Mouse (Mus musculus) CH12.LX (cell line): Measurements from ENCODE around the gene Hprt. TPM values are rescaled to one million over a fixed set of nuclear protein-coding genes. Genes with fewer than 3 reads are reported as not detected.

ENCODE experiments used
- DNase-seq: peaks from one replicate; pipeline ENCODE4 v3.0.0-alpha.2; 2013; ENCODE audit errors: extremely low read depth
- H3K27ac ChIP-seq: 2 replicates; pipeline ENCODE4 v1.5.1; 2012; ENCODE audit warnings: low read depth, mild to moderate bottlenecking, control low read depth, moderate library complexity; ENCODE audit not compliant: insufficient read depth
- H3K27me3 ChIP-seq: replicated peaks from 2 replicates; pipeline ENCODE3; 2012; ENCODE audit warnings: inconsistent platforms
- H3K36me3 ChIP-seq, 2 experiments: replicated peaks in 1 of 2; 2 replicates each; pipeline versions ENCODE3 to v1.6.1; 2012; ENCODE audit warnings: inconsistent platforms in 1 of 2, low read length in 1 of 2, mild to moderate bottlenecking in 1 of 2, mixed read lengths in 1 of 2, moderate library complexity in 1 of 2; ENCODE audit not compliant: control insufficient read depth in 1 of 2, insufficient read depth in 1 of 2
- H3K4me1 ChIP-seq, 2 experiments: 2 replicates each; pipeline ENCODE4 v1.6.1; 2012; ENCODE audit warnings: inconsistent platforms in 1 of 2, moderate library complexity in 1 of 2; ENCODE audit not compliant: insufficient read depth in 2 of 2, control insufficient read depth in 1 of 2
- H3K4me2 ChIP-seq: 2 replicates; pipeline ENCODE4 v1.6.1; 2012; ENCODE audit warnings: low read depth, mild to moderate bottlenecking, control low read depth; ENCODE audit not compliant: poor library complexity, insufficient read depth, severe bottlenecking
- H3K4me3 ChIP-seq, 3 experiments: fragments of 150-350 bp in 1 of 3; sonication (generic) in 1 of 3; replicated peaks in 1 of 3; 2 replicates each; pipeline versions ENCODE3 to v1.5.1; 2011 to 2012; ENCODE audit warnings: low read depth in 2 of 3, low read length in 2 of 3, mild to moderate bottlenecking in 2 of 3, moderate library complexity in 2 of 3, control low read depth in 1 of 3, improper control_type of control experiment in 1 of 3, inconsistent platforms in 1 of 3, mixed read lengths in 1 of 3; ENCODE audit not compliant: poor library complexity in 1 of 3
- H3K79me2 ChIP-seq: replicated peaks from 2 replicates; pipeline ENCODE4 v1.6.1; 2012; ENCODE audit warnings: mild to moderate bottlenecking, moderate library complexity; ENCODE audit not compliant: control insufficient read depth, poor library complexity, insufficient read depth, severe bottlenecking; ENCODE audit errors: extremely low read depth
- H3K9ac ChIP-seq: 2 replicates; pipeline ENCODE4 v1.6.1; 2012; ENCODE audit warnings: low read depth, mild to moderate bottlenecking, control low read depth, moderate library complexity; ENCODE audit not compliant: insufficient read depth
- H3K9me3 ChIP-seq: replicated peaks from 2 replicates; pipeline ENCODE3; 2012; ENCODE audit warnings: low read length, inconsistent platforms, mixed read lengths
- CHD1 ChIP-seq: IDR thresholded peaks from 2 replicates; pipeline ENCODE4 v1.6.1; 2012; ENCODE audit warnings: low read depth, low read length, improper control_type of control experiment, inconsistent platforms
- CHD2 ChIP-seq: IDR thresholded peaks from 2 replicates; pipeline ENCODE4 v1.6.1; 2011; ENCODE audit warnings: low read length, improper control_type of control experiment
- CTCF ChIP-seq, 2 experiments: IDR thresholded peaks in 1 of 2; conservative IDR thresholded peaks in 1 of 2; 2 replicates each; pipeline ENCODE4 v1.5.1; 2011 to 2012; ENCODE audit warnings: low read depth in 2 of 2, low read length in 2 of 2, improper control_type of control experiment in 1 of 2, inconsistent platforms in 1 of 2, mild to moderate bottlenecking in 1 of 2, moderate library complexity in 1 of 2
- EP300 ChIP-seq: IDR thresholded peaks from 2 replicates; pipeline ENCODE4 v1.6.1; 2011; ENCODE audit warnings: low read length, improper control_type of control experiment
- HCFC1 ChIP-seq: IDR thresholded peaks from 2 replicates; pipeline ENCODE4 v1.6.1; 2012; ENCODE audit warnings: low read depth, mild to moderate bottlenecking, inconsistent platforms, low read length, improper control_type of control experiment
- IRF4 ChIP-seq: IDR thresholded peaks from 2 replicates; pipeline ENCODE4 v1.6.1; 2014; ENCODE audit warnings: low read depth, mild to moderate bottlenecking, inconsistent platforms, low read length, improper control_type of control experiment
- JUND ChIP-seq: conservative IDR thresholded peaks from 2 replicates; pipeline ENCODE4 v1.6.1; 2011; ENCODE audit warnings: low read depth, low read length, improper control_type of control experiment
- MAFK ChIP-seq: IDR thresholded peaks from 2 replicates; pipeline ENCODE4 v1.6.1; 2011; ENCODE audit warnings: low read length, improper control_type of control experiment; ENCODE audit not compliant: insufficient replicate concordance
- MAX ChIP-seq: IDR thresholded peaks from 2 replicates; pipeline ENCODE4 v1.6.1; 2011; ENCODE audit warnings: low read length, improper control_type of control experiment
- MYC ChIP-seq: IDR thresholded peaks from 2 replicates; pipeline ENCODE4 v1.6.1; 2011; ENCODE audit warnings: low read depth, mild to moderate bottlenecking, improper control_type of control experiment, low read length
- NELFE ChIP-seq: IDR thresholded peaks from 2 replicates; pipeline ENCODE4 v1.6.1; 2011; ENCODE audit warnings: low read depth, low read length, improper control_type of control experiment
- NRF1 ChIP-seq: IDR thresholded peaks from 2 replicates; pipeline ENCODE4 v1.6.1; 2014; ENCODE audit warnings: low read depth, mild to moderate bottlenecking, inconsistent platforms, low read length, improper control_type of control experiment, moderate library complexity
- PAX5 ChIP-seq: IDR thresholded peaks from 2 replicates; pipeline ENCODE4 v1.6.1; 2012; ENCODE audit warnings: low read length, inconsistent platforms, mixed read lengths
- POLR2AphosphoS2 ChIP-seq: IDR thresholded peaks from 2 replicates; pipeline ENCODE4 v1.6.1; 2011; ENCODE audit warnings: low read depth, low read length, improper control_type of control experiment
- RAD21 ChIP-seq: IDR thresholded peaks from 2 replicates; pipeline ENCODE4 v1.6.1; 2011; ENCODE audit warnings: low read depth, mild to moderate bottlenecking, low read length, improper control_type of control experiment, moderate library complexity
- SMC3 ChIP-seq: IDR thresholded peaks from 2 replicates; pipeline ENCODE4 v1.6.1; 2011; ENCODE audit warnings: low read depth, low read length, improper control_type of control experiment
- TBP ChIP-seq: conservative IDR thresholded peaks from 2 replicates; pipeline ENCODE4 v1.6.1; 2011; ENCODE audit warnings: low read depth, low read length, improper control_type of control experiment
- USF1 ChIP-seq: IDR thresholded peaks from 2 replicates; pipeline ENCODE4 v1.6.1; 2014; ENCODE audit warnings: low read depth, mild to moderate bottlenecking, inconsistent platforms, low read length, improper control_type of control experiment
- ZC3H11A ChIP-seq: IDR thresholded peaks from 2 replicates; pipeline ENCODE4 v1.6.1; 2012; ENCODE audit warnings: low read depth, mild to moderate bottlenecking, inconsistent platforms, low read length, improper control_type of control experiment
- ZNF384 ChIP-seq: IDR thresholded peaks from 2 replicates; pipeline ENCODE4 v1.6.1; 2012; ENCODE audit warnings: low read depth, low read length, improper control_type of control experiment, inconsistent platforms
- dilution Hi-C: fragments of 300-500 bp; cut with MboI; formaldehyde crosslinking; loops from 2 replicates; pipeline ENCODE4 v1.14.3; 2020; ENCODE audit warnings: low sequenced_read_pairs; ENCODE audit not compliant: extremely low pct_unique_long_range_greater_than_20kb, extremely low pct_ligation_motif_present
- in situ Hi-C: fragments of 300-500 bp; cut with MboI; formaldehyde crosslinking; loops from 3 replicates; pipeline ENCODE4 v1.14.3; 2019; ENCODE audit warnings: low sequenced_read_pairs, low pct_ligation_motif_present, low pct_unique_long_range_greater_than_20kb, mixed read lengths
- polyA plus RNA-seq: library from polyadenylated mRNA; unstranded; fragments of >175 nt; gene quantifications from 2 replicates; pipeline ENCODE4 v1.2.1, GENCODE M21; 2012; ENCODE audit warnings: low read depth; ENCODE audit not compliant: insufficient read length
- total RNA-seq, 2 experiments: library from RNA; depleted of rRNA; stranded (reverse); fragments of 300-350 nt in 1 of 2; fragments of >200 nt in 1 of 2; gene quantifications; 2 replicates each; pipeline ENCODE4 v1.2.3; 2012 to 2014

Gene Hprt
- total and polyA plus RNA-seq, 3 experiments = 200 to 525 (median 355) TPM

- dilution Hi-C loops (no loop called here), in situ Hi-C loops (no loop called here)
- Histone ChIP-seq H3K4me2 (no peak overlapping the region), H3K79me2 (no peaks in the 10 kb centered on the region), H3K27ac (no peak overlapping the region), H3K36me3 (peaks cover 21 to 51% of the 10 kb centered on the region in 2 experiments), H3K4me1 (peaks cover 0 to 2% of the 10 kb centered on the region in 2 experiments; a peak in 1 of 4 replicates), H3K27me3 (no peaks in the 10 kb centered on the region), H3K4me3 (no peak overlapping the region), H3K9ac (no peak overlapping the region), H3K9me3 (no peaks in the 10 kb centered on the region)
- TF ChIP-seq TBP (no peak), EP300 (no peak), IRF4 (no peak), NRF1 (no peak), RAD21 (no peak), CHD2 (no peak), ZNF384 (no peak), NELFE (no peak), PAX5 (no peak), HCFC1 (no peak), MAX (no peak)
- no peak for DNase-seq
Measured at GRCm38 (mm10) chrX:52945509-52945908, 42.4 kb upstream of the Hprt start.

- dilution Hi-C loops = no loop called here
- in situ Hi-C loops = no loop called here
- no peaks in the 10 kb centered on the region for H3K79me2 ChIP-seq
- TF ChIP-seq MAFK = no peak
- TF ChIP-seq CTCF (conservative IDR thresholded peaks at IDR 0.05 in 1 of 2, IDR thresholded peaks at IDR 0.05 in 1 of 2; ENCODE audit: low read depth in 2 of 2, low read length in 2 of 2) = peak in 1 of 2 experiments; percentile 52; a peak in 2 of 4 replicates
- TF ChIP-seq ZNF384 = peak; percentile 53; the same call in 1 of the 2 replicates
- peaks cover 3 to 14% of the 10 kb centered on the region in 2 experiments; a peak in 2 of 4 replicates for H3K4me1 ChIP-seq
- peaks cover 15 to 58% of the 10 kb centered on the region in 2 experiments for H3K36me3 ChIP-seq
- no peaks in the 10 kb centered on the region for H3K27me3 ChIP-seq
- no peak for DNase-seq
- no peak overlapping the region for H3K4me3 ChIP-seq
- no peaks in the 10 kb centered on the region for H3K9me3 ChIP-seq
- H3K4me2 ChIP-seq = no peak overlapping the region
- no peak overlapping the region for H3K27ac ChIP-seq
- no peak overlapping the region for H3K9ac ChIP-seq
Measured at GRCm38 (mm10) chrX:52949713-52950112, 38.2 kb upstream of the Hprt start.

- in situ Hi-C loops (no loop called here), dilution Hi-C loops (no loop called here)
- Histone ChIP-seq H3K9me3 (no peaks in the 10 kb centered on the region), H3K27me3 (no peaks in the 10 kb centered on the region), H3K4me3 (no peak overlapping the region), H3K9ac (no peak overlapping the region), H3K4me2 (no peak overlapping the region), H3K27ac (no peak overlapping the region), H3K36me3 (peaks cover 2 to 28% of the 10 kb centered on the region in 2 experiments), H3K79me2 (no peaks in the 10 kb centered on the region), H3K4me1 (peaks cover 0 to 17% of the 10 kb centered on the region in 2 experiments; a peak in 1 of 4 replicates)
- TF ChIP-seq MAX = no peak
- no peak for TF ChIP-seq JUND
- TF ChIP-seq EP300 = no peak
- no peak for TF ChIP-seq MYC
- no peak for TF ChIP-seq POLR2AphosphoS2
- TF ChIP-seq NELFE = no peak
- no peak for TF ChIP-seq RAD21
- TF ChIP-seq ZNF384 = no peak
- TF ChIP-seq CHD1 = no peak
- TF ChIP-seq SMC3 = no peak
- TF ChIP-seq USF1 = no peak
- no peak for TF ChIP-seq ZC3H11A
- DNase-seq = no peak
Measured at GRCm38 (mm10) chrX:52956942-52957341, 31.0 kb upstream of the Hprt start.
